Mouse (Mus musculus): ENCODE measurements around the gene Ppp5c. TPM values are rescaled to one million over a fixed set of nuclear protein-coding genes. Genes with fewer than 3 reads are reported as not detected.

Gene Ppp5c
- polyA plus RNA-seq, 1 experiment = 199 TPM

DNA sequence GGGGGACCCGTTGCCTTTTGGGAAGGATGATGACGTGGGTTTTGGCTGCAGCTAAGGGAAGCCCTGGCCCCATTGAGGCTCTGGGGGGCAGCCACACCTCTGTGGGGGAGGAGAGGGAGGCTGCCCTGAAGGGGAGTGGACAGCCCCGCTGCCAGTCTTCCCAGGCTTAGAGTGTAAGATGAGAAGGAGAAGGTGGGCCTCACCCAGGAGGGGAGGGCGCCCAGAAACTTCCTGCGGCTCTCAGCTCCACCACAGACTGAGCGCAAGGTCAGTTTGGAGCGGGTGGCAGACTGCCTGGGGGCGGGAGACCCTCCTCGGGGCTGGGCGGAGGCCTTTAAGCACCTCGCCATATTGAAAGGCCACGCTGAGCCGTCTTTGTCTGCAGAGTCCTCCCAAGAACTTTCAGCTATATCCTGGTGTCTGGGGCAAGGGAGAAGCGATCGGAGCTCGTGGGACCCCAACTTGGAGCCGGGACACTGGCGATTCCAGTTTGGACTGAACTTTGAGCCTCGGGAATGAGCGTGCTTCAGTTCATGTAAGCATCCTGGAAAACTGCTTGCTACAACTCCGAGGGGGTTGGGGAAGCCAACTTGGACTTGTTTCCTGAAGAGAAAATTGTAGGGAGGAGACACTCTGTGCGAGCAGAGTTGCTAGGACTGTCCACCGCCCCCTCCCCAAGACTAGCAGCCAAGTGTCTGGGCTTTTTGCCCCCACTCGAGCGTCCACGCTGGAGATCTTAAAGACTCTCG is 33.9 kb downstream of the Ppp5c start:
- H3K27me3 ChIP-seq (replicated peaks; ENCODE audit: control insufficient read depth, insufficient read depth, low read length) = no peaks in the 10 kb centered on the region
- WGBS = 12% methylated on average over 27 of the region's 27 CpGs
- TF ChIP-seq POLR2A (IDR thresholded peaks at IDR 0.05; ENCODE audit: low read depth, low read length) (no peak), CTCF (conservative IDR thresholded peaks at IDR 0.05; ENCODE audit: insufficient read depth, insufficient read length, low read depth, low read length) (no peak)
- H3K4me3 ChIP-seq (ENCODE audit: insufficient read depth, low read depth, low read length) = peak overlapping the region; percentile 50
- H3K27ac ChIP-seq (ENCODE audit: insufficient read depth, low read depth, low read length) = no peak overlapping the region
- no peaks in the 10 kb centered on the region for H3K4me1 ChIP-seq (ENCODE audit: control insufficient read depth, insufficient read depth, low read length)
- peak; percentile 68 for DNase-seq
- H3K36me3 ChIP-seq (ENCODE audit: control insufficient read depth, insufficient read depth, low read length) = no peaks in the 10 kb centered on the region

GRCm38 (mm10) chr7:16992451-16992807 is 35.3 kb downstream of the Ppp5c start, which contains the start of gene Ccdc8:
Ccdc8 (plus strand) TSS chr7:16992708.
- no peaks in the 10 kb centered on the region for H3K4me1 ChIP-seq (ENCODE audit: control insufficient read depth, insufficient read depth, low read length)
- no peaks in the 10 kb centered on the region for H3K36me3 ChIP-seq (ENCODE audit: control insufficient read depth, insufficient read depth, low read length)
- no peak for DNase-seq
- 93% methylated on average over 5 of the region's 5 CpGs for WGBS
- peak within 1 kb of the TSS; percentile 50; the same call in 1 of the 2 replicates for H3K4me3 ChIP-seq (ENCODE audit: insufficient read depth, low read depth, low read length)
- no peak within 1 kb of the TSS for H3K27ac ChIP-seq (ENCODE audit: insufficient read depth, low read depth, low read length)
- TF ChIP-seq POLR2A (IDR thresholded peaks at IDR 0.05; ENCODE audit: low read depth, low read length) (no peak), CTCF (conservative IDR thresholded peaks at IDR 0.05; ENCODE audit: insufficient read depth, insufficient read length, low read depth, low read length) (no peak)
- no peaks in the 10 kb centered on the region for H3K27me3 ChIP-seq (replicated peaks; ENCODE audit: control insufficient read depth, insufficient read depth, low read length)

GRCm38 (mm10) chr7:16991681-16992450 is 35.9 kb downstream of the Ppp5c start:
- H3K36me3 ChIP-seq (ENCODE audit: control insufficient read depth, insufficient read depth, low read length) = no peaks in the 10 kb centered on the region
- no peak overlapping the region for H3K4me3 ChIP-seq (ENCODE audit: insufficient read depth, low read depth, low read length)
- WGBS = 59% methylated on average over 18 of the region's 18 CpGs
- DNase-seq = no peak
- no peak for TF ChIP-seq CTCF (conservative IDR thresholded peaks at IDR 0.05; ENCODE audit: insufficient read depth, insufficient read length, low read depth, low read length)
- TF ChIP-seq POLR2A (IDR thresholded peaks at IDR 0.05; ENCODE audit: low read depth, low read length) = no peak
- H3K27ac ChIP-seq (ENCODE audit: insufficient read depth, low read depth, low read length) = no peak overlapping the region
- no peaks in the 10 kb centered on the region for H3K4me1 ChIP-seq (ENCODE audit: control insufficient read depth, insufficient read depth, low read length)
- no peaks in the 10 kb centered on the region for H3K27me3 ChIP-seq (replicated peaks; ENCODE audit: control insufficient read depth, insufficient read depth, low read length)

DNA sequence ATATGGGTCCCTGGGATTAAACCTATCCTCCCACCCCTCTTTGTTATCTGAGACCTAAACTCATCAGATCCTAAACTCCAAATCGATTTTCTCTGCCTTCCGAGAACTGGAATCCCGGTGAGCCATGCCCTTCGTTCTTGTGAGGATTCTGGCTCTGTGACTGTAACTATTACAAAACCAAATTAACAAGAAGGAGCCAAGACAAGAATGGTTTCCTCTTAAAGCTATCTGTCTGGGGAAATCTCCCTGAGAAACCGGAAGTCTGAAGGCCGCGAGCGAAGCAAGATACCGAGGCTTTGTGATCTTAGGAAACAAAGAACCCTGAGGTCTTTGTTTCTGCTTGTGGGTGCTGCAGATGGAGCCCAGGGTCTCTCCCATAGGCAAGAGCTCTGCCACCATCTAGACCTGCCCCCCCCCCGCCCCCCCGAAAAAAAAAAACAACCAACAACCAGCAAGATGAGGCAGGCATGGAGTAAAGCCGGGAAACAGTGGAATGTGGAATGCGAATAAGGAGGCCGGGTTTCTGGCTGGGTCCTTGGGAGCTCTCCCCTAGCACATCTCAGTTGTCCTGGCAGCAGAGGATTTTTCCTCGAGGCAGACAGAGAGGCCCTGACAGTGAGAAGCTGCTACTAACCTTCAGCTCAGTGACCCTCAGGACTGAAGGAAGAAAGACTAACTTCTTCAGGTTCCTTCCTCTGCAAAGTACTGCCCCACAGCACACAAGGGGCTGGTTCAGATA is 37.5 kb downstream of the Ppp5c start:
- DNase-seq = no peak

DNA sequence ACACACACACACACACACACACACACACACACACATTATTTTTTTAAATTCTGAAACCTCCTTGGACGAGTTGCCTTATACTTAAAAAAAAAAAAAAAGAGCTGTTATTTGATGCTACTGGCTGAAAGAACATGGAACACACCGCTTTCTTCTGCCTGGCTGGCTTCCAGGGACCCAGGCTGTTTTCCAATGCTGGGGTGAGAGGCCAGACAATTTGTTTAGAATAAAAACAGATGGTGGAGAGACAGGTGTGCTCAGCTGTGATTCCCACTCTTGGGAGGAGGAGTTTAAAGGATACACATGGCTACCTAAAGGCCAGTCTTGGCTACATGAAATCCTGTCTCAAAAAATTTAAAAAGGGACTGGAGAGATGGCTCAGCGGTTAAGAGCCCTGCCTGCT is 39.3 kb downstream of the Ppp5c start:
- no peaks in the 10 kb centered on the region for H3K27me3 ChIP-seq (replicated peaks; ENCODE audit: control insufficient read depth, insufficient read depth, low read length)
- no peak overlapping the region for H3K4me3 ChIP-seq (ENCODE audit: insufficient read depth, low read depth, low read length)
- DNase-seq = peak; percentile 39
- H3K36me3 ChIP-seq (ENCODE audit: control insufficient read depth, insufficient read depth, low read length) = no peaks in the 10 kb centered on the region
- H3K4me1 ChIP-seq (ENCODE audit: control insufficient read depth, insufficient read depth, low read length) = no peaks in the 10 kb centered on the region
- TF ChIP-seq POLR2A (IDR thresholded peaks at IDR 0.05; ENCODE audit: low read depth, low read length) (no peak), CTCF (conservative IDR thresholded peaks at IDR 0.05; ENCODE audit: insufficient read depth, insufficient read length, low read depth, low read length) (no peak)
- 35% methylated on average over 3 of the region's 3 CpGs for WGBS
- H3K27ac ChIP-seq (ENCODE audit: insufficient read depth, low read depth, low read length) = no peak overlapping the region

More for the DNA sequence above, 37.5 kb downstream of the Ppp5c start:
- no peaks in the 10 kb centered on the region for H3K36me3 ChIP-seq (ENCODE audit: control insufficient read depth, insufficient read depth, low read length)
- WGBS = 37% methylated on average over 15 of the region's 15 CpGs
- H3K27me3 ChIP-seq (replicated peaks; ENCODE audit: control insufficient read depth, insufficient read depth, low read length) = no peaks in the 10 kb centered on the region
- no peaks in the 10 kb centered on the region for H3K4me1 ChIP-seq (ENCODE audit: control insufficient read depth, insufficient read depth, low read length)
- H3K4me3 ChIP-seq (ENCODE audit: insufficient read depth, low read depth, low read length) = no peak overlapping the region
- H3K27ac ChIP-seq (ENCODE audit: insufficient read depth, low read depth, low read length) = no peak overlapping the region
- TF ChIP-seq POLR2A (IDR thresholded peaks at IDR 0.05; ENCODE audit: low read depth, low read length) = no peak
- no peak for TF ChIP-seq CTCF (conservative IDR thresholded peaks at IDR 0.05; ENCODE audit: insufficient read depth, insufficient read length, low read depth, low read length)

DNA sequence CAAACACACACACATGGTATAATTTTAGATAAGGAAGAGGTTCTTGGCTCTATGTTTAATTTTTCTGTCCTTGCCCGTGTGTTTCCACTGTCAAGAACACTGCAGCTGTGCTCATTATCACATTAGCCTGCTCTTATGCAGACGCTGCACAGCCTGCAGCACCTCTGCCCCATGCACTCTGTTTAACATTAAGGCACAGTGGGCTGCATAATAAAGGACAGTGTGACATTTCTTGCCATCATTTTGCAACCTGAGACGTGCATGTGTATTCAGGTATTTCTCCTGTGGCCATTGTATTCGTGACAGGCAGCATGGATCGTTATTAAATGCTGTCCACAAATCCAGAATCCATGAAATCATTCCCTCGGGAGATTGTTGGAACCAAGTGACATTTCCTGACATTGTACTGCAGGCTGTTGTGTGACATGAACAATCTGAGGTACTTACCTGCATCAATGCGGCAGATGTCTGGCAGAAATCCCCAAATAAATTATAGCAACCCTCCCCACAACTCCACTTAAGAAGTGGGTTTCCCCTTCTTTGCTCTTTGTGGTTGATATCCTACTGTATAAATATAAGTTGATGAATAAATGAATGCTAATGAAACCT is 40.1 kb downstream of the Ppp5c start:
- no peak for DNase-seq
- 35% methylated on average over 7 of the region's 7 CpGs for WGBS
- no peak overlapping the region for H3K27ac ChIP-seq (ENCODE audit: insufficient read depth, low read depth, low read length)
- no peaks in the 10 kb centered on the region for H3K4me1 ChIP-seq (ENCODE audit: control insufficient read depth, insufficient read depth, low read length)
- H3K36me3 ChIP-seq (ENCODE audit: control insufficient read depth, insufficient read depth, low read length) = no peaks in the 10 kb centered on the region
- H3K27me3 ChIP-seq (replicated peaks; ENCODE audit: control insufficient read depth, insufficient read depth, low read length) = no peaks in the 10 kb centered on the region
- H3K4me3 ChIP-seq (ENCODE audit: insufficient read depth, low read depth, low read length) = no peak overlapping the region
- no peak for TF ChIP-seq CTCF (conservative IDR thresholded peaks at IDR 0.05; ENCODE audit: insufficient read depth, insufficient read length, low read depth, low read length)
- no peak for TF ChIP-seq POLR2A (IDR thresholded peaks at IDR 0.05; ENCODE audit: low read depth, low read length)
